Mouse (Mus musculus) midbrain, embryonic 15.5 days (tissue): Measurements from ENCODE around the gene Fgfr2. TPM values are rescaled to one million over a fixed set of nuclear protein-coding genes. Genes with fewer than 3 reads are reported as not detected.

Source experiments
- ATAC-seq: fragments of 200-750 bp; cut with Nextera tagmentation; replicated peaks from 2 replicates; pipeline ENCODE4 v1.8.0; 2017; ENCODE audit warnings: moderate TSS enrichment
- H3K27ac ChIP-seq: fragments of 300-500 bp; sonication (generic); 2 replicates; pipeline ENCODE4 v1.5.1; 2015; ENCODE audit warnings: mild to moderate bottlenecking, inconsistent platforms
- H3K27me3 ChIP-seq: fragments of 300-500 bp; sonication (generic); replicated peaks from 2 replicates; pipeline ENCODE4 v1.6.1; 2015; ENCODE audit warnings: inconsistent platforms
- H3K36me3 ChIP-seq: fragments of 300-500 bp; sonication (generic); replicated peaks from 2 replicates; pipeline ENCODE4 v1.6.1; 2015; ENCODE audit warnings: inconsistent platforms
- H3K4me1 ChIP-seq: fragments of 300-500 bp; sonication (generic); 2 replicates; pipeline ENCODE4 v1.6.1; 2015; ENCODE audit warnings: inconsistent platforms
- H3K4me2 ChIP-seq: fragments of 300-500 bp; sonication (generic); 2 replicates; pipeline ENCODE4 v1.6.1; 2015; ENCODE audit warnings: inconsistent platforms, mild to moderate bottlenecking, moderate library complexity
- H3K4me3 ChIP-seq: fragments of 300-500 bp; sonication (generic); 2 replicates; pipeline ENCODE4 v1.5.1; 2015; ENCODE audit warnings: mild to moderate bottlenecking, inconsistent platforms
- H3K9ac ChIP-seq: fragments of 300-500 bp; sonication (generic); 2 replicates; pipeline ENCODE4 v1.6.1; 2015; ENCODE audit warnings: mild to moderate bottlenecking, inconsistent platforms
- H3K9me3 ChIP-seq: fragments of 300-500 bp; sonication (generic); 2 replicates; pipeline ENCODE4 v1.6.1; 2016; ENCODE audit warnings: inconsistent platforms
- WGBS: fragments of 180-500 bp; shearing (Covaris S2); methylation state at CpG from one replicate; pipeline ENCODE4 v1.1.7; 2015; ENCODE audit warnings: mixed read lengths; 5-methylcytosine and 5-hydroxymethylcytosine counted together
- polyA plus RNA-seq: library from polyadenylated mRNA; unstranded; fragments of >200 nt; fragmentation: Nextera tagmentation; extraction: Ambion mirVana; gene quantifications from 2 replicates; pipeline ENCODE4 v1.2.1, GENCODE M21; 2015

Fgfr2 gene
- polyA plus RNA-seq, 1 experiment from 2014 or later, result 23.3 TPM

GRCm38 (mm10) chr7:132423570-132423969, 699.6 kb downstream of the Fgfr2 start:
- ATAC-seq, result no peak
- H3K9ac ChIP-seq, result no peak overlapping the region
- WGBS, result 90% methylated on average over 5 of the region's 5 CpGs

GRCm38 (mm10) chr7:132419378-132420255, 703.5 kb downstream of the Fgfr2 start:
- no peak overlapping the region for H3K4me2 ChIP-seq
- no peaks in the 10 kb centered on the region for H3K9me3 ChIP-seq
- WGBS, result 88% methylated on average over 10 of the region's 10 CpGs
- H3K27me3 ChIP-seq, result no peaks in the 10 kb centered on the region
- H3K27ac ChIP-seq, result no peak overlapping the region
- no peak overlapping the region for H3K4me3 ChIP-seq
- no peak for ATAC-seq
- H3K9ac ChIP-seq, result no peak overlapping the region
- H3K36me3 ChIP-seq, result no peaks in the 10 kb centered on the region
- no peaks in the 10 kb centered on the region for H3K4me1 ChIP-seq

More at GRCm38 (mm10) chr7:132423570-132423969, 699.6 kb downstream of the Fgfr2 start:
- no peak overlapping the region for H3K4me3 ChIP-seq
- no peak overlapping the region for H3K27ac ChIP-seq
- H3K4me2 ChIP-seq, result no peak overlapping the region
- H3K27me3 ChIP-seq, result no peaks in the 10 kb centered on the region
- no peaks in the 10 kb centered on the region for H3K9me3 ChIP-seq
- H3K4me1 ChIP-seq, result peaks cover 6% of the 10 kb centered on the region; the same call in 1 of the 2 replicates
- no peaks in the 10 kb centered on the region for H3K36me3 ChIP-seq

GRCm38 (mm10) chr7:132416866-132417265, 706.3 kb downstream of the Fgfr2 start:
- no peak overlapping the region for H3K9ac ChIP-seq
- 60% methylated on average over 9 of the region's 9 CpGs for WGBS
- H3K27me3 ChIP-seq, result no peaks in the 10 kb centered on the region
- no peak overlapping the region for H3K4me3 ChIP-seq
- no peaks in the 10 kb centered on the region for H3K36me3 ChIP-seq
- no peak overlapping the region for H3K4me2 ChIP-seq
- no peaks in the 10 kb centered on the region for H3K4me1 ChIP-seq
- H3K9me3 ChIP-seq, result no peaks in the 10 kb centered on the region
- no peak overlapping the region for H3K27ac ChIP-seq
- no peak for ATAC-seq

- Histone ChIP-seq H3K27me3 (no peaks in the 10 kb centered on the region), H3K9ac (no peak overlapping the region), H3K27ac (no peak overlapping the region), H3K4me2 (no peak overlapping the region), H3K4me1 (no peaks in the 10 kb centered on the region), H3K4me3 (no peak overlapping the region), H3K9me3 (no peaks in the 10 kb centered on the region), H3K36me3 (no peaks in the 10 kb centered on the region)
- no peak for ATAC-seq
These were observed 707.3 kb downstream of the Fgfr2 start for GRCm38 (mm10) chr7:132415866-132416265.

- 72% methylated on average over 2 of the region's 2 CpGs for WGBS
- ATAC-seq, result no peak
- no peaks in the 10 kb centered on the region for H3K9me3 ChIP-seq
These were observed 710.6 kb downstream of the Fgfr2 start for GRCm38 (mm10) chr7:132412520-132412919.

GRCm38 (mm10) chr7:132411708-132412107, 711.4 kb downstream of the Fgfr2 start:
- no peak overlapping the region for H3K4me2 ChIP-seq

More at GRCm38 (mm10) chr7:132412520-132412919, 710.6 kb downstream of the Fgfr2 start:
- H3K4me1 ChIP-seq, result no peaks in the 10 kb centered on the region
- no peaks in the 10 kb centered on the region for H3K27me3 ChIP-seq
- no peak overlapping the region for H3K27ac ChIP-seq
- no peaks in the 10 kb centered on the region for H3K36me3 ChIP-seq
- no peak overlapping the region for H3K4me2 ChIP-seq
- H3K9ac ChIP-seq, result no peak overlapping the region
- H3K4me3 ChIP-seq, result no peak overlapping the region

GRCm38 (mm10) chr7:132410958-132411357, 712.2 kb downstream of the Fgfr2 start:
- Histone ChIP-seq H3K27ac (no peak overlapping the region), H3K36me3 (no peaks in the 10 kb centered on the region), H3K9ac (no peak overlapping the region), H3K4me1 (no peaks in the 10 kb centered on the region), H3K4me3 (no peak overlapping the region), H3K4me2 (no peak overlapping the region), H3K27me3 (no peaks in the 10 kb centered on the region), H3K9me3 (no peaks in the 10 kb centered on the region)
- ATAC-seq, result no peak
- WGBS, result 88% methylated on average over 4 of the region's 4 CpGs

More at GRCm38 (mm10) chr7:132411708-132412107, 711.4 kb downstream of the Fgfr2 start:
- Histone ChIP-seq H3K9me3 (no peaks in the 10 kb centered on the region), H3K27ac (no peak overlapping the region), H3K4me1 (no peaks in the 10 kb centered on the region), H3K9ac (no peak overlapping the region), H3K4me3 (no peak overlapping the region), H3K27me3 (no peaks in the 10 kb centered on the region), H3K36me3 (no peaks in the 10 kb centered on the region)
- WGBS, result 79% methylated on average over 2 of the region's 2 CpGs
- ATAC-seq, result no peak

- Histone ChIP-seq H3K4me3 (no peak overlapping the region), H3K9ac (no peak overlapping the region), H3K9me3 (no peaks in the 10 kb centered on the region), H3K36me3 (no peaks in the 10 kb centered on the region), H3K27ac (no peak overlapping the region), H3K4me1 (peaks cover under 1% of the 10 kb centered on the region; the same call in 1 of the 2 replicates), H3K4me2 (no peak overlapping the region), H3K27me3 (no peaks in the 10 kb centered on the region)
- ATAC-seq, result no peak
- 92% methylated on average over 3 of the region's 3 CpGs for WGBS
These were observed 713.3 kb downstream of the Fgfr2 start for GRCm38 (mm10) chr7:132409890-132410289.

- no peak for ATAC-seq
- no peak overlapping the region for H3K27ac ChIP-seq
These were observed 720.6 kb downstream of the Fgfr2 start for GRCm38 (mm10) chr7:132402377-132403084.

GRCm38 (mm10) chr7:132398487-132398886, 724.7 kb downstream of the Fgfr2 start:
- Histone ChIP-seq H3K36me3 (no peaks in the 10 kb centered on the region), H3K4me1 (peaks cover 1% of the 10 kb centered on the region), H3K4me2 (no peak overlapping the region), H3K4me3 (no peak overlapping the region), H3K27ac (no peak overlapping the region), H3K27me3 (no peaks in the 10 kb centered on the region), H3K9ac (no peak overlapping the region), H3K9me3 (no peaks in the 10 kb centered on the region)
- 69% methylated on average over 3 of the region's 3 CpGs for WGBS
- no peak for ATAC-seq

More at GRCm38 (mm10) chr7:132402377-132403084, 720.6 kb downstream of the Fgfr2 start:
- H3K4me2 ChIP-seq, result no peak overlapping the region
- H3K27me3 ChIP-seq, result no peaks in the 10 kb centered on the region
- H3K4me1 ChIP-seq, result peaks cover 14% of the 10 kb centered on the region
- no peak overlapping the region for H3K9ac ChIP-seq
- WGBS, result 92% methylated on average over 10 of the region's 10 CpGs
- no peaks in the 10 kb centered on the region for H3K36me3 ChIP-seq
- no peak overlapping the region for H3K4me3 ChIP-seq
- H3K9me3 ChIP-seq, result no peaks in the 10 kb centered on the region

GRCm38 (mm10) chr7:132396661-132397322, 726.4 kb downstream of the Fgfr2 start:
- H3K4me1 ChIP-seq, result no peaks in the 10 kb centered on the region; the same call in 1 of the 2 replicates
- 76% methylated on average over 7 of the region's 7 CpGs for WGBS
- 0 out of 2 replicates have a peak, but pooled peaks cover under 1% of the 10 kb centered on the region for H3K27me3 ChIP-seq
- H3K9ac ChIP-seq, result no peak overlapping the region
- no peaks in the 10 kb centered on the region for H3K9me3 ChIP-seq
- H3K4me2 ChIP-seq, result no peak overlapping the region
- H3K4me3 ChIP-seq, result no peak overlapping the region
- H3K27ac ChIP-seq, result no peak overlapping the region
- no peaks in the 10 kb centered on the region for H3K36me3 ChIP-seq
- no peak for ATAC-seq

GRCm38 (mm10) chr7:132393582-132394175, 729.5 kb downstream of the Fgfr2 start:
- Histone ChIP-seq H3K9me3 (no peaks in the 10 kb centered on the region), H3K27ac (no peak overlapping the region), H3K4me2 (no peak overlapping the region), H3K4me1 (no peaks in the 10 kb centered on the region; the same call in 1 of the 2 replicates), H3K4me3 (no peak overlapping the region), H3K27me3 (0 out of 2 replicates have a peak, but pooled peaks cover 3% of the 10 kb centered on the region), H3K36me3 (no peaks in the 10 kb centered on the region), H3K9ac (no peak overlapping the region)
- no peak for ATAC-seq
